Mouse (Mus musculus) telencephalon, adult 2 months (tissue): ENCODE results near the gene Vangl1.
A peak's percentile ranks its signal among the peaks of the same experiment; 100 is the strongest.

ENCODE experiments used
- DNase-seq: peaks from one replicate; pipeline ENCODE4 v3.0.0-alpha.2; 2011; ENCODE audit warnings: low read depth, low spot score

The Vangl1 gene

GRCm38 (mm10) chr3:102142947-102143346, 61.5 kb downstream of the Vangl1 start:
- DNase-seq = no peak

DNA sequence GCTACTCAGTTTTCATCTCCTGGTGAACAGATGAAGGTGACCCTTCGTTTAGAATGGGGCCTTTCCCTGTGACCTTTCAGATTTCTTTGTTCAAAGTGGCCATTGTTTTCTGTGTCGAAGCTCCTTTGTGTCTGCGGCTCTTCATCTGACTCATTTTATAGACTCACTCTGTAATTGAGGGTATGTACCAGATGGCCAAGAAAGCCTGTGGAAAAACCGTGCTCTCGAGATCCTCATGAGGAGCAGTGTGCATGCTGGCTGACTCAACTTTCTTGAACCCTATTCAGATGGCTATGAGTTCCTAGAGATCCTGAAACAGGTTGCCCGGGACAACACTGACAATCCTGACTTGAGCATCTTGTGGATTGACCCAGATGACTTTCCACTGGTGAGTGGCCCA, 62.6 kb downstream of the Vangl1 start:
- DNase-seq = peak; percentile 17

GRCm38 (mm10) chr3:102141451-102141850, 63.0 kb downstream of the Vangl1 start:
- DNase-seq = no peak

DNA sequence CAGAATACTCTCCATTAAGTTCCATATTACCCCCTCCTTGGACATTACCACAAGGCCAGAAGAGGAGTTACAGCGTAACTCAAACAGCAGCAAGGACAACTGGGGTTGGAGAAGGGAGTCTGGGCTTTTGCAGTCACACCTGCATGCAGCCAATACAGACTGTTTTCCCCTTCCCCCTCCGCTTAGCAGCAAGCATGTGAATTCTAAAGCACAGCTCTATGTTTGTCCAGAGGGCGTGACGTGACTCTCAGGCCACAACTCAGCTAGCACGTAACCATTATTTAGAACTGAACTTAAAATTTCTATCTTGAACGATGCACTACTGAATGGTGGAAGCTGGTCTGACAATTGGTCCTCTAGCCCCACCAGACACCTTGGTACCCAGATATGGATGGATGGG, 63.9 kb downstream of the Vangl1 start:
- DNase-seq = no peak

- DNase-seq = no peak
Measured at GRCm38 (mm10) chr3:102138899-102139298, 65.6 kb downstream of the Vangl1 start.

- no peak for DNase-seq
Measured at GRCm38 (mm10) chr3:102137158-102137557, 67.3 kb downstream of the Vangl1 start.

DNA sequence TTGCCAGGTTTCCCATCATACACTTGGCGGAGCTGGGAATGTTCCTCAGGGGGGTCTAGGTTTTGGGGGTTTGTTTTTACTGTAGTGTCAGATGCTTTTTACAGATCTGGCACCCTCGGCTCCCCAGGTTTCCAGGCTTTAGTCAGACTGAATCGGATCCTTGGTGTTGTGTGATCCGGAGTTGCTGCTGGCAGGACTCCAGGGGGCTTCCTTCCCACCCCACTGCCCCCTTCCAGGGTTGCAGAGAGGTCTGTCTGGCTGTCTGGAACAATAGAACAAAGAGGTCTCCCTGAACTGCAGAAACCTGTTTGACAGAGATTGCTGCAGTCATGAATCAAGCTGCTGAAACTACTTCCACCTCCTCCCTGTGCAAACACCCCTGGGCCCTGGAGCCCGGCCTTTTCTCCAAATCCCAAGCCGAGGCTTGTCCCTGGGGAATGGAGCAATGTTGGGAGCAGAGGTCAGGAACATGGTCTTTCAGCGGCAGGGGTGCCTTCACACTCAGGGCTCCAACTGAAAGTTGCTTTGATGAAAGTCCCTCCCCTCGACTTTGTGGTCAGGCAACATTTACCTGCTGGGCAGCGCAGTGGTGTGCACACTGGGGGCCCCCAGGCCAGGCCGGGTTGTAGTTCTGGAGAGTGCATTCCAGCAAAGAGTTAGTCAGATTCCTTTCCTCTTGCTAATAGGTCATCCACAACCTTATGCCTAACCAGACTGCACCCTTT, 68.9 kb downstream of the Vangl1 start:
- DNase-seq = no peak

DNA sequence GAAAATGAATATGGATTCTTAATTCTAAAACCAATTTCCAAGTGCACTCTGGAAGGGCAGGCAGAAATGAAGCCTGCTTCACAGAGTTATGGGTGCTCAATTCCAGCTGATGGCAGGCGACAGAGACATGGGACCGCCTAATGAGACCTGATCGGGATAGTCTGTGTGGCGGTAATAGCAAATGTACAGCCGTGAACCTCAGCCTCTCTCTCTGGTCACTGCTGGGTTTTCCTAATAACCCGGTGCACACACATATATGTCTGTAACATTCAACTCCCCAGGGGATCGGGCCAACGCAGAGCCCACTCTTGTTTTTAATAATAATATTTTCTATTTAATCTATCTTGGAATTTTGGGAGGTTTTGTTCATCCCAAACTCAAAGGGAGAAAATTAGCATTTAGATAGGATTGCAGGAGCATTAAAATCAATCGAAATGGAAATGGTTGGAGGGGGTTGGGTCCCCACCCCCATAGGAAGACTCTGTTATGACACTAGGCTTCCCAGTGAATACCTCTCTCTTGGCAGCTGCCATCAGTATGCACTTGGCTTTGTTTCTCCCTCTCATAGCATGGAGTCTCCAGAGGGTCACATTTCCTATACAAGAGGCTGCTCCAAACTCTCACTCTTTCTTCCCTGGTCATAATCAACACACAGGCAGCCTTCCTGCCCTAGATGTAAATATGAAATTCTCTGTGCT, 72.7 kb downstream of the Vangl1 start:
- no peak for DNase-seq

- no peak for DNase-seq
Measured at GRCm38 (mm10) chr3:102130478-102130877, 74.0 kb downstream of the Vangl1 start.

GRCm38 (mm10) chr3:102128242-102128641, 76.3 kb downstream of the Vangl1 start:
- no peak for DNase-seq

- DNase-seq = no peak
Measured at GRCm38 (mm10) chr3:102127114-102127513, 77.4 kb downstream of the Vangl1 start.

DNA sequence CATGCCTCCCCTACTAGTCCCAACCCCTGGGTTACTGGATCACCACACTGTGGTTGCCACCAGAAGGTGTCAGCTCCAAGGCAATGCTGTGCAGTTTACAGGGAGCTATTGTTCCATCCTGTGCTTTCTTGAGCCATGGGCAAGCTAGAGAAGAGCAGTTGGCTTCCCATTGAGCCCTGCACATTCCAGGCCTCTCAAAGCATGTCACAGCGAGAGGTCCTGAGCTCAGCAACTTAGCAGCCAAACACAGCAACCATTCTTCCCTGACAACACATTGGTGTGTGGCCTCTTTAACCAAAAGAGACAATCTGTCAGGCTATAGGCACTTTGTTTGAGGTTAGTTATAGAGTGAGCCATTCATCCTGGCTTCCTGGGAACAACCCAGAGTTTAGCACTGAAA, 78.9 kb downstream of the Vangl1 start:
- DNase-seq = no peak

DNA sequence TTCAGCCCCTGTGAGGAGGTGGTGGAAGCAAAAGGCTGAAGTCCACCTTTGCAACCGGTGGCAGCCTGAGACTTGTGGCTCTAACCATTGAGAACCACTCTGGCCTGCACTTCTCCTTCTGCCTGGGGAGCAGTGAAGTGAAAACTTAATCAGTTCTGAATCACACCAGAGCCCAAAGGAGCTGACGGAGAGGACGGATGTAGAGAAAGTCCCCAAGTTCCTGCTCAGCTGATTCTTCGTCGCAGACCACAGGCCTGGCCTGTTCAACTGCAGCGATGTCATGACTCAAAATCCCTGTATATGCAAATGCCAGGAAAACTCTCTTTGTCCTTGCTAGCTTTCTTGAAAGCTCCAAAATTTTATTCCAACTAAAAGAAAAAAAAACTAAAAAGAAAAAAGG, 80.8 kb downstream of the Vangl1 start:
- no peak for DNase-seq

DNA sequence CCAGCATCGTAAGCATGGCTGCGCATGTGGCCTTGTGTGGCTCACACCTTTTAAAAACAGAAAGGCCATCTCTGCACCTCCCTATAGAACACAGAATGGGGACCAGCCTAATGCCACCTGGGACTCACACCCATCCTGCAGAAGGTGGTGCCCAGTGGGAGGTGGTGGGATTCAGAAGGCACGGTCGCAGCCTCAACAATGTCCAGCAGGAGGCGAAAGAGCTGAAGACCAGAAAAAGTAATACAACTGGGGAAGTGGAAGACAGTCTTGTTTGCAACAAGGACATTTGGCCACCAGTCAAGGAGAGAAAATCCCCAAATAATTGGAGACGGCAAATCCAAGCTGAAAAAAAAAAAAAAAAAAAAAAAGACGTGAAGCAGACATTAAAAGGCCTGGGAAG, 82.4 kb downstream of the Vangl1 start:
- DNase-seq = no peak

DNA sequence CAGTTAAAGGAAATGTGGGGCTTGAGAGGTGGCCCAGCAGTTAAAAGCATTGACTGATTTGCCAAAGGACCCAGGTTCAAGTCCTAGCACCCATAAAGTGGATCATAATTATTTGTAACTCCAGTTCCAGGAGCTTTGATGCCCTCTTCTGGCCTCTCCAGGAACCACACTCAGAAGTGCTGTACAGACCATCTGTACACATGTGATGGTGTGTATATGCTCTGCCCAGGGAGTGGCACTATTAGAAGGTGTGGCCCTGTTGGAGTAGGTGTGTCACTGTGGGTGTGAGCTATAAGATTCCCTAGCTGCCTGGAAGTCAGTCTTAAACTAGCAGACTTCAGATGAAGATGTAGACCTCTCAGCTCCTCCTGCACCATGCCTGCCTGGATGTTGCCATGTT, 83.5 kb downstream of the Vangl1 start:
- DNase-seq = no peak

GRCm38 (mm10) chr3:102111979-102112599, 92.4 kb downstream of the Vangl1 start:
- DNase-seq = peak; percentile 15

- no peak for DNase-seq
Measured at GRCm38 (mm10) chr3:102108201-102108600, 96.3 kb downstream of the Vangl1 start.

- no peak for DNase-seq
Measured at GRCm38 (mm10) chr3:102103811-102104565, 100.5 kb downstream of the Vangl1 start.
